Mouse (Mus musculus) forebrain, embryonic 13.5 days (tissue): ENCODE data around the gene Olfr1377. TPM values are rescaled to one million over a fixed set of nuclear protein-coding genes. Genes with fewer than 3 reads are reported as not detected.
"Not testable (repeated sequence)": the region's sequence is repeated elsewhere in the genome, so short reads cannot be mapped to it uniquely, and the experiment has no call there.

Experiments used
- ATAC-seq: fragments of 200-750 bp; cut with Nextera tagmentation; 2 replicates; pipeline ENCODE4 v1.8.0; 2017
- H3K27ac ChIP-seq: fragments of 300-500 bp; sonication (generic); 2 replicates; pipeline ENCODE4 v1.5.1; 2015; ENCODE audit warnings: inconsistent platforms, mild to moderate bottlenecking, moderate library complexity
- H3K27me3 ChIP-seq: fragments of 300-500 bp; sonication (generic); 2 replicates; pipeline ENCODE4 v1.6.1; 2015; ENCODE audit warnings: mild to moderate bottlenecking, inconsistent platforms
- H3K36me3 ChIP-seq: fragments of 300-500 bp; sonication (generic); 2 replicates; pipeline ENCODE4 v1.6.1; 2015; ENCODE audit warnings: mild to moderate bottlenecking, inconsistent platforms; ENCODE audit not compliant: poor library complexity, severe bottlenecking
- H3K4me1 ChIP-seq: fragments of 300-500 bp; sonication (generic); 2 replicates; pipeline ENCODE4 v1.6.1; 2015; ENCODE audit warnings: inconsistent platforms
- H3K4me2 ChIP-seq: fragments of 300-500 bp; sonication (generic); 2 replicates; pipeline ENCODE4 v1.6.1; 2015; ENCODE audit warnings: inconsistent platforms, mild to moderate bottlenecking, moderate library complexity
- H3K4me3 ChIP-seq: fragments of 300-500 bp; sonication (generic); 2 replicates; pipeline ENCODE4 v1.5.1; 2015; ENCODE audit warnings: mild to moderate bottlenecking, inconsistent platforms
- H3K9ac ChIP-seq: fragments of 300-500 bp; sonication (generic); 2 replicates; pipeline ENCODE4 v1.6.1; 2015; ENCODE audit warnings: mild to moderate bottlenecking, inconsistent platforms
- H3K9me3 ChIP-seq: fragments of 300-500 bp; sonication (generic); replicated peaks from 2 replicates; pipeline ENCODE4 v1.6.1; 2016; ENCODE audit warnings: inconsistent platforms
- WGBS: fragments of 180-500 bp; shearing (Covaris S2); methylation state at CpG from one replicate; pipeline ENCODE4 v1.1.7; 2015; 5-methylcytosine and 5-hydroxymethylcytosine counted together
- polyA plus RNA-seq: library from polyadenylated mRNA; unstranded; fragments of >200 nt; fragmentation: Nextera tagmentation; extraction: Ambion mirVana; gene quantifications from 2 replicates; pipeline ENCODE4 v1.2.1, GENCODE M21; 2015

Gene Olfr1377
- polyA plus RNA-seq, 1 experiment from 2014 or later, result not detected

DNA sequence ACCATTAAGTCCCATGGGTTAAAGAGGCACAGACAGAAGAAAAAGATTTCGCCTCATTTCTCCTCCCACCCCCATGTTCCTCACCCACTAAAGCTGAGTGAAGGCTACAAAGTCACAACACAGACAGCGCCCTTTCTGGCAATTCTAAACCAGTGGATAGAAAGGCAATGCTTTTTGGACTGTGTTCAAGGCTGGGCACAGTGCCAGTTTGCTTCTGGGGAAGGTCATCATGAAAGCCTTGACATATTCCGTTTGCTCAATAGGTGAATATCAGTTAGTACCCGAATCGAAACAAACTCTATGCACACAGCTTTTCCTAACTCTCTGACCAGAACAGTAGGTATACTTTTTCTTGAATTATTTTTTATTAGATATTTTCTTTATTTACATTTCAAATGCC lies 30.1 kb downstream of the Olfr1377 start:
- H3K9me3 ChIP-seq, result no peaks in the 10 kb centered on the region
- 77% methylated on average over 5 of the region's 5 CpGs for WGBS
- no peaks in the 10 kb centered on the region for H3K36me3 ChIP-seq
- H3K9ac ChIP-seq, result no peak overlapping the region
- H3K4me3 ChIP-seq, result no peak overlapping the region
- no peak overlapping the region for H3K4me2 ChIP-seq
- H3K27me3 ChIP-seq, result no peaks in the 10 kb centered on the region
- H3K27ac ChIP-seq, result no peak overlapping the region
- ATAC-seq, result no peak
- no peaks in the 10 kb centered on the region for H3K4me1 ChIP-seq

DNA sequence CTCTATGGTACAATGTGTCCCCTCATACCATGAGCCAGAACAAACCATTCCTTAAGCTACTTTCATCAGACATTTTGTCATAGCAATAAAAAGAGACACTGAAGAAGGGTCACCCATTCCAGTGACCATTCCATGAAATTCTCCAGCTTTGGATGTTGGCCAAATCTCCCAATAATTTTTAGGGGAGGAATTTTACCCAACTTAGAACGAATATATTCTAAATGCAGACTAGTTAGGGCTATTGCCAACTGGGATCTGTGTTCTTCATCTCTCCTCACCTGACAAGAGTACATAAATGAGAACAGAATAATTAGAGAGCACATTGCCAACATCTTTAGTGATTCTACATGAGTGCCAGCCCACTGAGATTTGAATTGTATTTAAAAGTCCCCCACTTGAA lies 32.2 kb downstream of the Olfr1377 start, which contains the start of gene Olfr54:
Gene Olfr54 (plus strand): TSS at position 301 of the 400 bp plus-strand sequence.
- Histone ChIP-seq H3K4me2 (no peak within 1 kb of the TSS), H3K27me3 (no peaks in the 10 kb centered on the region), H3K9me3 (no peaks in the 10 kb centered on the region), H3K4me3 (no peak within 1 kb of the TSS), H3K4me1 (no peaks in the 10 kb centered on the region), H3K27ac (no peak within 1 kb of the TSS), H3K36me3 (no peaks in the 10 kb centered on the region), H3K9ac (no peak within 1 kb of the TSS)
- no peak for ATAC-seq
- 75% methylated on average over 1 of the region's 1 CpGs for WGBS

DNA sequence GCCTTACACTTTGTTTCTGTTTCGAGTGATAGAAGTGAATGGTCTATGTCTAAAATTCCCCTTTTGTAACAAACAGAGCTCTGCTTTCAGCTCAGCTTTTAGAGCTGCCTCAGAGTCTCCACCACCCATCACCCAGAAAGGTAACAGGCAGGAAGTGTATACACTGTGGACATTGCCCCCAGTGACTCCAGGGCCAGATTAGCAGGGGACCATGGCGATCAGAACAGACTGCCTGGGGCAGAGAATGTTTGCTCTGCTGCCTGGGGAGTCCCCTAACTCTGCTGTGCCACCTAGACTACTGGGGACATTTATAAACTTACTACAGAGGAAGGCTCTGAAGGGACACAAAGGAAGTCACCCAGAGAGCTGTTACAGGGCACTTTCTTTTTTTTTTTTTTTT lies 34.6 kb downstream of the Olfr1377 start:
- Histone ChIP-seq H3K9me3 (no peaks in the 10 kb centered on the region), H3K27me3 (no peaks in the 10 kb centered on the region), H3K27ac (no peak overlapping the region), H3K4me3 (no peak overlapping the region), H3K9ac (no peak overlapping the region), H3K36me3 (no peaks in the 10 kb centered on the region), H3K4me1 (no peaks in the 10 kb centered on the region), H3K4me2 (no peak overlapping the region)
- 62% methylated on average over 2 of the region's 2 CpGs for WGBS
- no peak for ATAC-seq

DNA sequence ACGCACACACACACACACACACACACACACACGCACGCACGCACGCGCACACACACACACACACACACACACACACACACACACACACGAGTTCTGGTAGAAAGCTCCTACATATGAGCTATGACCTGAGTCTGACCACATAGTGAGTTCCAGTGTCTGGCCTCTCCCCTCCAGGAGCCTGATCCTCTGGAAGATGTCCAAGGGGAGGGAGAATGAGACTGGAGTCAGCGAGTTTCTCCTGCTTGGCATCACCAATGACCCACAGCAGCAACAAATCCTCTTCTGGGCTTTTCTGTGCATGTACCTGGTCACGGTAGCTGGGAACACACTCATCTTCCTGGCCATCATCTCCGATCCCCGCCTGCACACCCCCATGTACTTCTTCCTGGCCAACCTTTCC lies 45.0 kb downstream of the Olfr1377 start:
- H3K27me3 ChIP-seq, H3K4me3 ChIP-seq, H3K9me3 ChIP-seq, H3K4me1 ChIP-seq, H3K9ac ChIP-seq, H3K27ac ChIP-seq, ATAC-seq, H3K4me2 ChIP-seq, H3K36me3 ChIP-seq: not testable (repeated sequence)
- WGBS, result 88% methylated on average over 11 of the region's 11 CpGs

DNA sequence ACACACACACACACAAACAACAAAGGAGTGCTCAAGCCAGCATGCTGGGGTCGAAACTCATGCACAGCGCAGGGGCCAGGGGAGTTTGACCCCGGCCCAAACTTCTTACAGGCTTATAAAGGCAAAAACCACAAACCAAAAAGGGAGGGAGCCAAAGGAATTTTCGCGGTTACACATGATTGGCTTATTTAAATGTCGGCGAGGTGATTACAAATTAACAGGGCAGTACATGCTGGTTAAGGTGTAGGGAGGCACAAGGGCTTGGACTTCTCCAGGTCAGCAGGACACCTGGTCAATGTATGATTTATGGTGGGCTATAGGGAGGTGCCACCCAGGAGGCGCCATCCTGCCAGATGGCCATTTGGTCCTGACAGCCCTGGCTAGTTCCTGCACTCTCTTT lies 47.6 kb downstream of the Olfr1377 start:
- not testable (repeated sequence) for H3K4me2 ChIP-seq, ATAC-seq, H3K36me3 ChIP-seq, H3K4me3 ChIP-seq, H3K27ac ChIP-seq, H3K9me3 ChIP-seq, H3K27me3 ChIP-seq, H3K9ac ChIP-seq, H3K4me1 ChIP-seq
- WGBS, result 80% methylated on average over 8 of the region's 8 CpGs

DNA sequence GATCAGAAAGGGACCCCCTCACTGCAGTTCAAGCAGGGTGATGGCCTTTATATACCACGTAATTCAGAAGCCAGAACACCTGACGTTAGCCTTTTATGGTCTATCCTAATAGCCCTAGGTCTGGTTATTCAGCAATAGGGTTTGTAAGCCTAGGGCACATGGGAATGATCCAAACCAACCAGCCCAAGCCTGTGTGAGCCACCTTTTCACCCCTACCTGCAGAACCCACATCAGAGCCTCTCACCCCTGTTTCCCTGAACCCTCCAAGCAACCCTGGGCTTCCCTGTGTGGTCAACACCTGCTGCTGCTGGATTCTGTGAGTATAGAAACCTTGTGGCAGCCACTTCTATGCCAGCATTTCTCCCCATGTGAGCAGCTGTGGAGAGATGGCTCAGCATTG lies 48.5 kb downstream of the Olfr1377 start:
- WGBS, result 73% methylated on average over 2 of the region's 2 CpGs
- no peak overlapping the region for H3K4me2 ChIP-seq
- ATAC-seq, result no peak
- no peaks in the 10 kb centered on the region for H3K9me3 ChIP-seq
- H3K27me3 ChIP-seq, result no peaks in the 10 kb centered on the region
- H3K27ac ChIP-seq, result no peak overlapping the region
- no peak overlapping the region for H3K4me3 ChIP-seq
- H3K36me3 ChIP-seq, result no peaks in the 10 kb centered on the region
- no peaks in the 10 kb centered on the region for H3K4me1 ChIP-seq
- H3K9ac ChIP-seq, result no peak overlapping the region

DNA sequence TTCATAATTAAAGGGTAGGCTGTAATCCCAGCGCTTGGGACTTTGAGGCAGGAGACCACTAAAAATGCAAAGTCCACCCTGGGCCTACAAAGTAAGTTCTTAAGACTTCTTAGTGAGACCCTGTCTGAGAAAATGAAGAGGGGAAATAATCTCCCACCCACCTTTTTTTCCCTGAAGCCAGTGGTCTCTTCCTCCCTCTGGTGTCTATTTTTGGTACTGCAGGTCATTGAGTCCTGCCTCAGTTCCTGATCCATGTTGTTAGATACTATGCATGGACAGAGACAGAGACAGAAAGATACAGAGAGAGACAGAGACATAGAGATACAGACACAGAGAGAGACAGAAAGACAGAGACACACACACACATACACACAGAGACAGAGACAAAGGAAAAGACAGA lies 51.1 kb downstream of the Olfr1377 start:
- Histone ChIP-seq H3K27ac (no peak overlapping the region), H3K4me3 (no peak overlapping the region), H3K9me3 (no peaks in the 10 kb centered on the region), H3K4me1 (no peaks in the 10 kb centered on the region), H3K27me3 (no peaks in the 10 kb centered on the region), H3K9ac (no peak overlapping the region), H3K4me2 (no peak overlapping the region), H3K36me3 (no peaks in the 10 kb centered on the region)
- 15% methylated on average over 1 of the region's 1 CpGs for WGBS
- no peak for ATAC-seq

DNA sequence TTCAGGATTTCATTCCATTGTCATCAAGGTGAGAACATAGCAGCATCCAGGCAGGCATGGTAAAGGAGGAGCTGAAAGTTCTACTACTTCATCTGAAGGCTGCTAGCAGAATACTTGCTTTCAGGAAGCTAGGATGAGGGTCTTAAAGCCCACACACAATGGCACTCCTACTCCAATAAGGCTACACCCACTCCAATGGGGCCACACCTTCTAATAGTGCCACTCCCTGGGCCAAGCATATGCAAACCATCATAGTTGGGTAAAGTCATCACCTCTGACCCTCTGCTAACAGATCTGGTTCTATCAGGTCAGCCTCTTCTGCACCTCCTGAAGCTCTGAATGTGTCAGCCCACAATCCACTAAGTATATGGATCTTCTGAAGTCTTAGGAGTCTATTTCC lies 52.4 kb downstream of the Olfr1377 start:
- H3K4me3 ChIP-seq, H3K4me2 ChIP-seq, H3K36me3 ChIP-seq, ATAC-seq, H3K27me3 ChIP-seq, H3K9me3 ChIP-seq, H3K9ac ChIP-seq, H3K4me1 ChIP-seq, H3K27ac ChIP-seq: not testable (repeated sequence)

DNA sequence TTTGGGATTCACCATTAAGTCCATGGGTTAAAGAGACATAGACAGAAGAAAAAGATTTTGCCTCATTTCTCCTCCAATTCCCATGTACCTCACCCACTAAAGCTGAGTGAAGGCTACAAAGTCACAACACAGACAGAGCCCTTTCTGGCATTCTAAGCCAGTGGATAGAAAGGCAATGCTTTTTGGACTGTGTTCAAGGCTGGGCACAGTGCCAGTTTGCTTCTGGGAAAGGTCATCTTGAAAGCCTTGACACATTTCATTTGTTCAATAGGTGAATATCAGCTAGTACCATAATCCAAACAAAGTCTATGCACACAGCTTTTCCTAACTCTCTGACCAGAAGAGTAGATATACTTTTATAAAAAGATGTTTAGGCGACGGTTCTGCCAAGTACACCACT lies 54.2 kb downstream of the Olfr1377 start:
- Histone ChIP-seq H3K4me3 (no peak overlapping the region), H3K4me2 (no peak overlapping the region), H3K9me3 (no peaks in the 10 kb centered on the region), H3K36me3 (no peaks in the 10 kb centered on the region), H3K27ac (no peak overlapping the region), H3K27me3 (no peaks in the 10 kb centered on the region), H3K4me1 (no peaks in the 10 kb centered on the region), H3K9ac (no peak overlapping the region)
- no peak for ATAC-seq
- 91% methylated on average over 2 of the region's 2 CpGs for WGBS

Other genes starting within 250 kb of the Olfr1377 start
- gene Zfp354c, start 154.2 kb upstream of the Olfr1377 start, polyA plus RNA-seq, result 44.2 and 45.2 TPM in 2 replicates
- gene Zfp879, start 140.4 kb upstream of the Olfr1377 start, polyA plus RNA-seq, result 1.1 and 1.5 TPM in 2 replicates
- gene Grm6, start 131.3 kb upstream of the Olfr1377 start, polyA plus RNA-seq, result not detected in 2 replicates
- 16.7 and 17.6 TPM in 2 replicates for gene Zfp454, start 94.3 kb upstream of the Olfr1377 start, polyA plus RNA-seq
- 40.6 and 43.9 TPM in 2 replicates for gene Zfp2, start 65.8 kb upstream of the Olfr1377 start, polyA plus RNA-seq
- gene Zfp354b, start 50.3 kb upstream of the Olfr1377 start, polyA plus RNA-seq, result 2.2 and 2.3 TPM in 2 replicates
- not detected in 2 replicates for gene 4933414I15Rik, start 38.2 kb upstream of the Olfr1377 start, polyA plus RNA-seq
- gene Prop1, start 28.2 kb upstream of the Olfr1377 start, polyA plus RNA-seq, result not detected in 2 replicates
- gene Olfr1378, start 15.4 kb upstream of the Olfr1377 start, polyA plus RNA-seq, result not detected in 2 replicates
- gene Olfr51, start 21.6 kb downstream of the Olfr1377 start, polyA plus RNA-seq, result not detected in 2 replicates
- gene Olfr54, start 32.3 kb downstream of the Olfr1377 start, polyA plus RNA-seq, result not detected in 2 replicates
- not detected in 2 replicates for gene Olfr1375, start 66.1 kb downstream of the Olfr1377 start, polyA plus RNA-seq
- 10.0 and 11.5 TPM in 2 replicates for gene Zfp354a, start 77.3 kb downstream of the Olfr1377 start, polyA plus RNA-seq
- not detected in 2 replicates for gene Gm12569, start 238.5 kb downstream of the Olfr1377 start, polyA plus RNA-seq